Mouse (Mus musculus): ENCODE measurements at regions not wholly inside any gene's neighbourhood (a gene's known extent, or its start where the extent isn't known, plus 50 kb on each side); places are given as distances from the start of the nearest gene placed in this dataset.

DNA sequence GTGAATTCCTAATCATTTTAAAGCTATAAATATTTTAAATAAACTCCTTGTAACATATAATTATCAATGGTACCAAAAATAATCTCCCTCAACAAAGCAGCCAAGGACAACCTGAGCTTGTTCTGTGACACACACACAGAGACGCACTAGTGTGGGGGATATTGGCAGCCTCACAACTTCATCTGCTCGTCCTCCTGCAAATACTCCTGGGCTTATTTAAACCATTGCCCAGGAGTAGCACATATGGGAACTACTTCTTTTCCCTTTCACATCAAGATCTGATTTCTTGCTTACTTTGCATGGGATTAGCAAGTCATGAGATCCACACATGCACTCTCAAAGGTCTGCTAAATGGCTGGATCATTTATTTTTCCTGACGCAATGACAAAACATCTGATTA is 277.7 kb upstream of the Lmcd1 start:
- Histone ChIP-seq H3K27ac (no peak overlapping the region), H3K36me3 (ENCODE audit: insufficient read depth, low read length) (no peaks in the 10 kb centered on the region), H3K27me3 (ENCODE audit: insufficient read depth, low read length) (no peaks in the 10 kb centered on the region), H3K4me2 (ENCODE audit: low read length) (no peak overlapping the region), H3K9me3 (replicated peaks; ENCODE audit: low read length) (no peaks in the 10 kb centered on the region), H3K4me3 (replicated peaks; ENCODE audit: low read depth, low read length) (no peak overlapping the region), H3K9ac (ENCODE audit: low read depth, low read length) (no peak overlapping the region), H3K4me1 (replicated peaks; ENCODE audit: insufficient read depth, low read length) (no peaks in the 10 kb centered on the region)
- DNase-seq (ENCODE audit: low spot score) (no peak), ATAC-seq (replicated peaks; ENCODE audit: low FRiP score, low read depth) (no peak)
- WGBS = 82% methylated on average over 3 of the region's 3 CpGs
- no peak for TF ChIP-seq CTCF (IDR thresholded peaks at IDR 0.05; ENCODE audit: low read depth)

DNA sequence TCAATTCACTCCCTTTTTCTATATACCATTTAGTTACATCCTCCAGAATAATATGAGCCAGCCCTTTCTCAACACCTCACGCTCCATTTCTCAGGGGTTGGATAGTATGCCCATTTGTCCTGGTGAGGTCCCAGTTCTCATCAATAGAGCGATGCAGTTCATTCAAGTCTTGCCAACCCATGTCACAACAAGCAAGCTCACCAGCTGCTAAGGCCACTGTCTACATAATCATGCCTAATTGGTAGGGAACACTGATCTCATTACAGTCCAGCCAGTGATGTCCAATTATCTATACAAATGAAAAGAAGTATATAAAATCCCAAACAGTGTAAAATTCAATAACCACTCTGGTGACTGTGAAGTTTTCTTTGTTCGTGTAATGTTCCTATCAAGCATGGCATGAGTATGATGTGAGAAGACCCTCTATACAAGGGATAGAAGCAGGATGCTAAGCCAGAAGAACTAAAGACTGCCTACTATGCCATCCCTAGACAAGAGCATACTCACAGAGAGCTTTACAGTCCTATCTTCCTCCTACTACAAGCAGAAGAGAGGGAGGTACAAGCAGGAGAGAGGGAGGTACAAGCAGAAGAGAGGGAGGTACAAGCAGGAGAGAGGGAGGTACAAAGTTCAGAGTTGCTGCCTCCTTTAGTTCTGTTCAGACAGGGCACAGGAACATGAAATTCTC is 269.6 kb upstream of the Lmcd1 start:
- DNase-seq (ENCODE audit: low spot score) = no peak
- no peak overlapping the region for H3K9ac ChIP-seq (ENCODE audit: low read depth, low read length)
- no peak for TF ChIP-seq CTCF (IDR thresholded peaks at IDR 0.05; ENCODE audit: low read depth)
- no peaks in the 10 kb centered on the region for H3K9me3 ChIP-seq (replicated peaks; ENCODE audit: low read length)
- no peaks in the 10 kb centered on the region for H3K4me1 ChIP-seq (replicated peaks; ENCODE audit: insufficient read depth, low read length)
- no peak overlapping the region for H3K4me3 ChIP-seq (replicated peaks; ENCODE audit: low read depth, low read length)
- 88% methylated on average over 3 of the region's 3 CpGs for WGBS
- no peak overlapping the region for H3K4me2 ChIP-seq (ENCODE audit: low read length)
- no peaks in the 10 kb centered on the region for H3K27me3 ChIP-seq (ENCODE audit: insufficient read depth, low read length)
- no peak overlapping the region for H3K27ac ChIP-seq
- H3K36me3 ChIP-seq (ENCODE audit: insufficient read depth, low read length) = no peaks in the 10 kb centered on the region
- ATAC-seq (replicated peaks; ENCODE audit: low FRiP score, low read depth) = no peak

DNA sequence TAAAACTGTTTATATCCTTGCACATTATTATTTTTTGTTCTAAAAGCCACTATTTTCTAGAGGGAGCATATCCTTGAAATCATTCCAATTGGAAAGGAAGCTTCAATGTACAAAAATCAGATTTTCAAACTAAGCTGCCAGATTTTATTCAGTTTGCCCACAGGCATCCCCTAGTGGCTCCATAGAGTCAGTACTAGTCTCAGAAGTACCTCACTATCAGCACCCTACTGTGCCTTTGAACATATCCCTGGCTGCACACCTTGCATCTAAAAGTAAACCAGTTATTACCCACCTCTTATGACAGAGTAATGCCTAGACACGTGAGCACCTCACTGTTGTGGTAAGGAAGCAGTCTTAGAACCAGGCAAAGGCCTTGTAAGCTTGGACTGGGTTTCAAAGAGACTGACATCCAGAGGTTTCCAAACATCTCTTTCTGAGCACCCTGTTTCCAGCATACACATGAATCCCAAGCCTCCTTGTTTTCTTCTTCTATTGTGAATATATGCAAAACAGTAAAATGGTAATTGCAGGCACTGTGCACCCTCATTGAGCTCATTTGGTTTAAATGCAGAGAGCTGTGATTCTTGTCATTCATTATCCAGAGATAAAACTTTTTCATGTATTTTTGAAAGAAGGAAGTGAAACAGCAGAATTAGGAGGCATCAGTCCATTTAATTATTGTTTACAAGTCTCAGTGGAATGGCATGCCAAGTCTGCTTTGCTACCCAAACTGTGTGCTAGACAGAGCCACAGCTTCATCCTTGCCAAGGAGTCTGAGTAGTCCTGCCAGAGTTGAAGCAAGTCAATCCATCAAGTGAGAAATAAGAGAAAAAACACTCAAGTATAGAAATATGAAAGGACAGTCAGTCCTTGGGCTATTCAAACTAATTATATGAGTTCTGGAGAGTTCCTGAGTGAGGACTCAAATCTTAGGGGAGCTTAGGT is 247.0 kb upstream of the Lmcd1 start:
- ATAC-seq (replicated peaks; ENCODE audit: low FRiP score, low read depth) = no peak
- Histone ChIP-seq H3K4me3 (replicated peaks; ENCODE audit: low read depth, low read length) (no peak overlapping the region), H3K9me3 (replicated peaks; ENCODE audit: low read length) (no peaks in the 10 kb centered on the region), H3K4me2 (ENCODE audit: low read length) (no peak overlapping the region), H3K36me3 (ENCODE audit: insufficient read depth, low read length) (no peaks in the 10 kb centered on the region), H3K27ac (no peak overlapping the region), H3K4me1 (replicated peaks; ENCODE audit: insufficient read depth, low read length) (no peaks in the 10 kb centered on the region), H3K9ac (ENCODE audit: low read depth, low read length) (no peak overlapping the region), H3K27me3 (ENCODE audit: insufficient read depth, low read length) (no peaks in the 10 kb centered on the region)
- 59% methylated on average over 1 of the region's 1 CpGs for WGBS
- DNase-seq (ENCODE audit: low spot score) = peak; percentile 45
- peak; percentile 55 for TF ChIP-seq CTCF (IDR thresholded peaks at IDR 0.05; ENCODE audit: low read depth)

DNA sequence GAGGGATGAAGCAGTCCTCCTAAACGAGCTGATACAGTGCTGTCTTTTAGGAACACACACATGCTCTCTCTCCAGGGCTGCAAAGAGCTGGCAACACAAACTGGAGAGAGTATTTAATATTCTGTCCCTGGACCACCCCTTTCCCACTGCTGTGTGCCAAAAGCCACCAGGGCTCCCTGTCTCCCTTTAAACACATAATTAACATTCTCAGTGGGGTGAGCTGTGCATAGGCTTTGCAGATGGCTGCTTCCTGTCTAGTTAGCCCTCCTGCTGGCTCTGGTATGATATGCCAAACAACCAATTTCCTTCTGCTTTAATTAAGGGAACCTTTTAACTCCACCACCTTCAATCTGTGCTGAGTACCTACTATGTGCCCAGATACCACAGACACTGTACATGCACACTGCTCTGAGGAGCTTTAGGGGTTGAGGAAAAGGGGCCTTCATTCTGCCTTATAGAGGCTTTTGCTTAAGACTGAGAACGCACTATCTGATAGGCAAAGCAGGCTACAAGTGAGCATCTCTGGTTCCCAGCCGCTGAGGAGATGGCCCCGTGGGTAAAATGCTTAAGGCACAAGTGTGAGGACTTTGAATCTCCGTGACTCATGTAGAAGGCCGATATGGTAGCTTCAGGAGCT is 222.9 kb upstream of the Lmcd1 start:
- Histone ChIP-seq H3K27ac (no peak overlapping the region), H3K27me3 (ENCODE audit: insufficient read depth, low read length) (no peaks in the 10 kb centered on the region), H3K4me3 (replicated peaks; ENCODE audit: low read depth, low read length) (no peak overlapping the region), H3K9me3 (replicated peaks; ENCODE audit: low read length) (no peaks in the 10 kb centered on the region), H3K36me3 (ENCODE audit: insufficient read depth, low read length) (no peaks in the 10 kb centered on the region), H3K4me1 (replicated peaks; ENCODE audit: insufficient read depth, low read length) (no peaks in the 10 kb centered on the region), H3K9ac (ENCODE audit: low read depth, low read length) (no peak overlapping the region), H3K4me2 (ENCODE audit: low read length) (no peak overlapping the region)
- ATAC-seq (replicated peaks; ENCODE audit: low FRiP score, low read depth) (no peak), DNase-seq (ENCODE audit: low spot score) (no peak)
- 84% methylated on average over 6 of the region's 6 CpGs for WGBS
- no peak for TF ChIP-seq CTCF (IDR thresholded peaks at IDR 0.05; ENCODE audit: low read depth)

DNA sequence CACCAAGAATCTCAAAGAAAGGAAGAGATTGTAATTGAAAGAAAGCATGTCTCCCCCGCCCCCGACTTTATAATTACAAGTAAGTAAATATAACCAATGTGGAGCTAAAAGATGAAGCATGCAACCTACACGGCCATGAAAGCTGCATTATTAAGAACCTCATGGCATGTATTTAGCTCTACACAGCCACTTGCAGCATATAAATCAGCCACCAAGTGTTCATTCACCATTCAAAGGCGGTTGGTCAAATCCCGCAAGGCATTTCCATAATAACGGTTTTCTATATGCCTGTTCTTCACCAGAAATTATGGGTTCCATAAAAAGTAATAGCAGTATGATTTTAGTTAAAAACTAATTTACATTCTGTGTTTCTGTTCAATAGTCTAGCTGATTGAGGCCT is 221.4 kb upstream of the Lmcd1 start:
- H3K4me3 ChIP-seq (replicated peaks; ENCODE audit: low read depth, low read length) = no peak overlapping the region
- H3K27ac ChIP-seq = no peak overlapping the region
- 89% methylated on average over 6 of the region's 6 CpGs for whole genome bisulfite sequencing
- no peak for ATAC-seq (replicated peaks; ENCODE audit: low FRiP score, low read depth)
- no peaks in the 10 kb centered on the region for H3K27me3 ChIP-seq (ENCODE audit: insufficient read depth, low read length)
- no peak for DNase-seq (ENCODE audit: low spot score)
- no peaks in the 10 kb centered on the region for H3K4me1 ChIP-seq (replicated peaks; ENCODE audit: insufficient read depth, low read length)
- no peak overlapping the region for H3K9ac ChIP-seq (ENCODE audit: low read depth, low read length)
- no peaks in the 10 kb centered on the region for H3K9me3 ChIP-seq (replicated peaks; ENCODE audit: low read length)
- no peak for TF ChIP-seq CTCF (IDR thresholded peaks at IDR 0.05; ENCODE audit: low read depth)
- H3K36me3 ChIP-seq (ENCODE audit: insufficient read depth, low read length) = no peaks in the 10 kb centered on the region
- H3K4me2 ChIP-seq (ENCODE audit: low read length) = no peak overlapping the region

DNA sequence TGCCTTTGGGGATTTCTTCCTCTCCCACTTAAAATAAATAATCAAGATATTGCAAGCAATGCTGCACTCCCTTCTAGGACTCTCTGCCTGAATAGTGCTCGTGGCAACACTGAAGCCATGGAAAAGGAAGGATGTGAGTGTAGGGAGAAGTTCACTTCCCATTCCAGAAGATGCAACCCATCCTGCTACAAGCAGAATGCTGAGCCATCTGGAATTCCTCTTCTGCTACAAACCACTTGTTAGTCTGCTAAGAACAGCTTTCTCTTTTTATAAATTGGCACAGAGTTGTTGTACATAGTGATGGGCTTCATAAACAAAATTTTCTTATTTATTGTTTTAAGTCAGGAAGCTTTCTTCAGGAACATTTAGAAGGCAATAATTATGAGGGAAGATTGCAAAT is 215.7 kb upstream of the Lmcd1 start:
- no peak overlapping the region for H3K4me3 ChIP-seq (replicated peaks; ENCODE audit: low read depth, low read length)
- DNase-seq (ENCODE audit: low spot score) (peak; percentile 87), ATAC-seq (replicated peaks; ENCODE audit: low FRiP score, low read depth) (no peak)
- H3K9ac ChIP-seq (ENCODE audit: low read depth, low read length) = no peak overlapping the region
- TF ChIP-seq CTCF (IDR thresholded peaks at IDR 0.05; ENCODE audit: low read depth) = no peak
- no peaks in the 10 kb centered on the region for H3K4me1 ChIP-seq (replicated peaks; ENCODE audit: insufficient read depth, low read length)
- H3K27me3 ChIP-seq (ENCODE audit: insufficient read depth, low read length) = no peaks in the 10 kb centered on the region
- H3K27ac ChIP-seq = no peak overlapping the region
- 37% methylated on average over 1 of the region's 1 CpGs for WGBS
- H3K36me3 ChIP-seq (ENCODE audit: insufficient read depth, low read length) = no peaks in the 10 kb centered on the region
- no peak overlapping the region for H3K4me2 ChIP-seq (ENCODE audit: low read length)
- no peaks in the 10 kb centered on the region for H3K9me3 ChIP-seq (replicated peaks; ENCODE audit: low read length)

Data from kidney, postnatal 0 days (tissue).